Mouse (Mus musculus) C3H10T1/2 (cell line): ENCODE data around the gene Wdr17. TPM values are rescaled to one million over a fixed set of nuclear protein-coding genes. Genes with fewer than 3 reads are reported as not detected.

Source experiments
- polyA plus RNA-seq, 2 experiments: library from polyadenylated mRNA; unstranded; fragments of >200 nt; fragmentation: generic; extraction: Trizol; gene quantifications; one replicate each; pipeline ENCODE4 v1.2.1; 2012; ENCODE audit warnings: missing spikeins in 2 of 2

Gene Wdr17
- polyA plus RNA-seq: not detected

DNA sequence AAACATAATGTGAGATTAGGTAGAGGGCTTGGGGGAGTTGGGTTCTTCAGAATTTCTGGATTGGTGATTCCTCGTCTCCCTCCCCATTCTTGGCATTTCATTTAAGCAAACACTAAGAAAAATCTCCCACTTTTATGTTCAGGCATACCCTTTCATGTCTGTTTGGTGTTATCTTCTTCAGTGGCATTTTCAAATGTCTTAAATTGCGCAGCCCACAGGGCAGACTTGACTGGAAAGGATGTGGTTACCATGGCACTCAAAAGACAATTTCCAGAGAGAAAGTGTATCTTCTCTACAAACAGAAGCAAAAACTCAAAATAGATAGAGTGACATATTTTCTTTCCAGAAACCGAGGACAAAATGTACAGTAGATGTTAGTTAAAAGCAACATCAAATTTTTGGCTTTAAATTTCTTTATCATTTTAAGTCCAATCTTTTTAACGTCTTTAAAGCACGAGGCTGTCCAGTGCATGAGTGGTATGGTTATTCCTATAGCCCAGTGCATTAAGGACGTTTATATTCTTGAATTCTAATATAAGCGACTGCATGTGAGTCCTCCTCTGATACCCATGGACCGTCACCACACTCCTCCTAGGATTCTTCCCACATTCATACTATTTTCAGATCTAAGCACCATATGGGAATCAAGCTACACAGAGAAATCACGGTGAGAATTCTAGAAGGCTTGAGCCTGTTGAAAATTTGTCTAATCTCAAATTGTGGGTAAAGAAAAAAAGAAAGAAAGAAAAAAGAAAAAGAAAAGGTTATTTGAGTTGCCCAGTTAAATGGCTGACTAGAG lies at the start of gene Wdr17:
Gene Wdr17, minus strand, starts transcription at position 198 of the 799 bp plus-strand sequence.

DNA sequence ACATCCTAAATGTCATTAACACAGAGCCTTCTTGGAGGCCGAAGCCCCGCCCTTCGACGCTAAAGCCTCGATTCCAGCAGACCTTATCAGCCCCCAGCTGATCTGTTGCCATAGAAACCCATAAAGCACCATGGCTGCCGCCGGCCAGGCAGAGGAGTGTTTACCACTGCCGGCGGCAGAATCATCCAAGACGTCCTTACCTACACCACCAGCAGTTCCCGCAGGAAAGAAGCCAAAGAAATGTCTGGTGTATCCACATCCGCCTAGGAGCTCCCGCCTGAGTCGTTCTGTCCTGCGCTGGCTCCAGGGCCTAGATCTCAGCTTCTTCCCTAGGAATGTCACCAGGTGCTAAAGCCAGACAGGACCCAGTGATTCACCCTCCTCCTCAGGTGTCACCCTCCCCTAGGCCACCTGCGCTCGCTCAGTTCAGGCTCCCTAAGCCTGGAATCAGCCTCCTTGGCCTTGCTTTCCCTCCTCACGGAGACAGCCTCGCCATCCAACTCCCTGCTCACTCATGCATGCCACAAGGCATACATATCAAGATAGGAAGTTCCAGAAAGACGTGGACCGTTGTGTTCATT lies 286.2 kb downstream of the Wdr17 start, which contains the start of gene Spata4:
Gene Spata4, plus strand, starts transcription at position 111 of the 581 bp plus-strand sequence.

Other genes starting within 250 kb of the Wdr17 start
- not detected for gene Gpm6a, start 67.7 kb upstream of the Wdr17 start, polyA plus RNA-seq